Mouse (Mus musculus): Measurements from ENCODE around the gene Helq. TPM values are rescaled to one million over a fixed set of nuclear protein-coding genes. Genes with fewer than 3 reads are reported as not detected.

Gene Helq
- polyA plus RNA-seq, 1 experiment from 2014 or later: 25.4 TPM

- Histone ChIP-seq H3K27ac (replicated peaks; ENCODE audit: low read depth, low read length) (no peak overlapping the region), H3K4me2 (ENCODE audit: low read length) (no peak overlapping the region), H3K9me3 (ENCODE audit: control insufficient read depth, low read length) (no peaks in the 10 kb centered on the region), H3K9ac (replicated peaks; ENCODE audit: low read length) (no peak overlapping the region), H3K4me3 (replicated peaks; ENCODE audit: low read depth, low read length) (no peak overlapping the region), H3K36me3 (ENCODE audit: control insufficient read depth, insufficient read depth, low read length) (no peaks in the 10 kb centered on the region), H3K27me3 (ENCODE audit: control insufficient read depth, insufficient read depth, low read length) (no peaks in the 10 kb centered on the region), H3K4me1 (ENCODE audit: control insufficient read depth, insufficient read depth, low read length) (no peaks in the 10 kb centered on the region)
- ATAC-seq (ENCODE audit: low FRiP score, low TSS enrichment) (no peak), DNase-seq (no peak)
- 80% methylated on average over 2 of the region's 2 CpGs for WGBS
Observed at GRCm38 (mm10) chr5:100833841-100834240, 35.4 kb upstream of the Helq start.

GRCm38 (mm10) chr5:100832680-100833079, 34.3 kb upstream of the Helq start:
- Histone ChIP-seq H3K27ac (replicated peaks; ENCODE audit: low read depth, low read length) (no peak overlapping the region), H3K9me3 (ENCODE audit: control insufficient read depth, low read length) (no peaks in the 10 kb centered on the region), H3K4me2 (ENCODE audit: low read length) (no peak overlapping the region), H3K9ac (replicated peaks; ENCODE audit: low read length) (no peak overlapping the region), H3K27me3 (ENCODE audit: control insufficient read depth, insufficient read depth, low read length) (no peaks in the 10 kb centered on the region), H3K36me3 (ENCODE audit: control insufficient read depth, insufficient read depth, low read length) (no peaks in the 10 kb centered on the region), H3K4me3 (replicated peaks; ENCODE audit: low read depth, low read length) (no peak overlapping the region), H3K4me1 (ENCODE audit: control insufficient read depth, insufficient read depth, low read length) (no peaks in the 10 kb centered on the region)
- no peak for DNase-seq
- no peak for ATAC-seq (ENCODE audit: low FRiP score, low TSS enrichment)
- 89% methylated on average over 3 of the region's 3 CpGs for WGBS

GRCm38 (mm10) chr5:100828701-100829100, 30.3 kb upstream of the Helq start:
- H3K27ac ChIP-seq (replicated peaks; ENCODE audit: low read depth, low read length): no peak overlapping the region
- H3K27me3 ChIP-seq (ENCODE audit: control insufficient read depth, insufficient read depth, low read length): no peaks in the 10 kb centered on the region
- ATAC-seq (ENCODE audit: low FRiP score, low TSS enrichment) (no peak), DNase-seq (no peak)
- no peak overlapping the region for H3K9ac ChIP-seq (replicated peaks; ENCODE audit: low read length)
- no peaks in the 10 kb centered on the region for H3K9me3 ChIP-seq (ENCODE audit: control insufficient read depth, low read length)
- no peaks in the 10 kb centered on the region for H3K4me1 ChIP-seq (ENCODE audit: control insufficient read depth, insufficient read depth, low read length)
- no peak overlapping the region for H3K4me3 ChIP-seq (replicated peaks; ENCODE audit: low read depth, low read length)
- WGBS: 85% methylated on average over 3 of the region's 3 CpGs
- no peak overlapping the region for H3K4me2 ChIP-seq (ENCODE audit: low read length)
- no peaks in the 10 kb centered on the region for H3K36me3 ChIP-seq (ENCODE audit: control insufficient read depth, insufficient read depth, low read length)

DNA sequence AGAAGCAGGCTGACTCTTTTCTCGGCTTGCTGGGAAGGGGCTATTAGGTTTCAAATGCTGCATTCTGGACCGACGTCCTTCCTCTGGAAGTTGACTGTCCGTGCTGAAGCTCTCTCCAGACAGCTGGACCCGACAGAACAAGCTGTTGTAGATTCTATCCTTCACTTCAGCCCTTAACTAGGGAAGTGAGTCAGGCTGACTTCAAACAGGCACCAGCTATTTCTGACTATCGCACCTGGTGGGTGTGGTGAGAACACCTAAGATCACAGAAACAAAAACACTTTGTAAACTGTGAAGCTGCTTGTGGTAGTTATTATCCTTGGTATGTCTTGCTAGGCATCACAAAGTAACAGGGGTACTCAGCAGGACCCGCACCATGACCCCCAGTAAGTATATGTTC, 28.1 kb upstream of the Helq start:
- H3K36me3 ChIP-seq (ENCODE audit: control insufficient read depth, insufficient read depth, low read length): no peaks in the 10 kb centered on the region
- H3K9ac ChIP-seq (replicated peaks; ENCODE audit: low read length): no peak overlapping the region
- H3K4me1 ChIP-seq (ENCODE audit: control insufficient read depth, insufficient read depth, low read length): no peaks in the 10 kb centered on the region
- no peak overlapping the region for H3K4me3 ChIP-seq (replicated peaks; ENCODE audit: low read depth, low read length)
- H3K27me3 ChIP-seq (ENCODE audit: control insufficient read depth, insufficient read depth, low read length): no peaks in the 10 kb centered on the region
- H3K27ac ChIP-seq (replicated peaks; ENCODE audit: low read depth, low read length): no peak overlapping the region
- ATAC-seq (ENCODE audit: low FRiP score, low TSS enrichment) (no peak), DNase-seq (no peak)
- no peaks in the 10 kb centered on the region for H3K9me3 ChIP-seq (ENCODE audit: control insufficient read depth, low read length)
- no peak overlapping the region for H3K4me2 ChIP-seq (ENCODE audit: low read length)
- 82% methylated on average over 7 of the region's 7 CpGs for WGBS

DNA sequence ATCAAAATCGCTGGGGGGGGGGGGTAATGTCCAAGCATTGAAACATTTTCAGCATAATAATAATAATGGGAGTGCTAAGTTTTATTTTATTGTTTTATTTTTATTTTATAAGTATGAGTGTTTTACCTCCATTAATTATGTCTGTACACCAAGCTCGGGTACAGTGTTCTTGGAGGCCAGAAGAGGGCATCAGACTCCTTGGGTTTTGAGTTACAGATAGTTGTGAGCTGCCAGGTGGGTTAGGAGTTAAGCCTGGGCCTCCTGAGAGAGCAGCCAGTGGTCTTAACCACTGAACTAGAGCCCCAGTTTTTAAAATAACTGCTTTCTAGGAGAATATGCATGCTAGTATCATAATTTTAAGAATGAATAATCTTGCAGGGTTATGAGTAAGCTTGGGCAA, 27.6 kb upstream of the Helq start:
- Histone ChIP-seq H3K4me3 (replicated peaks; ENCODE audit: low read depth, low read length) (no peak overlapping the region), H3K9me3 (ENCODE audit: control insufficient read depth, low read length) (no peaks in the 10 kb centered on the region), H3K4me1 (ENCODE audit: control insufficient read depth, insufficient read depth, low read length) (0 out of 2 replicates have a peak, but pooled peaks cover 4% of the 10 kb centered on the region), H3K27ac (replicated peaks; ENCODE audit: low read depth, low read length) (no peak overlapping the region), H3K4me2 (ENCODE audit: low read length) (no peak overlapping the region), H3K9ac (replicated peaks; ENCODE audit: low read length) (no peak overlapping the region), H3K36me3 (ENCODE audit: control insufficient read depth, insufficient read depth, low read length) (no peaks in the 10 kb centered on the region), H3K27me3 (ENCODE audit: control insufficient read depth, insufficient read depth, low read length) (no peaks in the 10 kb centered on the region)
- WGBS: 26% methylated on average over 2 of the region's 2 CpGs
- DNase-seq (peak; percentile 32), ATAC-seq (ENCODE audit: low FRiP score, low TSS enrichment) (no peak)

- no peaks in the 10 kb centered on the region for H3K9me3 ChIP-seq (ENCODE audit: control insufficient read depth, low read length)
- no peak for DNase-seq
- no peak overlapping the region for H3K4me2 ChIP-seq (ENCODE audit: low read length)
- H3K9ac ChIP-seq (replicated peaks; ENCODE audit: low read length): no peak overlapping the region
- WGBS: 92% methylated on average over 7 of the region's 7 CpGs
- no peaks in the 10 kb centered on the region for H3K36me3 ChIP-seq (ENCODE audit: control insufficient read depth, insufficient read depth, low read length)
- H3K27me3 ChIP-seq (ENCODE audit: control insufficient read depth, insufficient read depth, low read length): no peaks in the 10 kb centered on the region
- no peak for ATAC-seq (ENCODE audit: low FRiP score, low TSS enrichment)
- H3K27ac ChIP-seq (replicated peaks; ENCODE audit: low read depth, low read length): no peak overlapping the region
- no peak overlapping the region for H3K4me3 ChIP-seq (replicated peaks; ENCODE audit: low read depth, low read length)
- 0 out of 2 replicates have a peak, but pooled peaks cover 6% of the 10 kb centered on the region for H3K4me1 ChIP-seq (ENCODE audit: control insufficient read depth, insufficient read depth, low read length)
Observed at GRCm38 (mm10) chr5:100822826-100823225, 24.4 kb upstream of the Helq start.

DNA sequence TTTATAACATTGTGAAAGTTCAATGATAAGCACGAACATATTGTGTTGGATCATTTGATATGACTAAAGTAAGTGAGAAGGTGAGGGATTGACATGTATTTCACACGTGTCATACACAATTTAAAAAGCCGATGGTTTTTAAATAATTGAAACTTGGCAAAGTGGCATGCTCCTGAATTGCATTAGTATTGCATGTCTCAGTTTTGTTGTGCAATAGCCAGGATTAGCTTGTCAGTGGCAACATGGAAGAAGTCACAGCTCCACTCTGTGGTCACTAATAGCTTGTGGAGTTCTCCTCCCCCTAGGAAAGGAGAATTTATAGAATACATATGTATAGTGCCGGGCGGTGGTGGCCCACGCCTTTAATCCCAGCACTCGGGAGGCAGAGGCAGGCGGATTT, 23.0 kb upstream of the Helq start:
- no peak overlapping the region for H3K27ac ChIP-seq (replicated peaks; ENCODE audit: low read depth, low read length)
- no peaks in the 10 kb centered on the region for H3K27me3 ChIP-seq (ENCODE audit: control insufficient read depth, insufficient read depth, low read length)
- DNase-seq: no peak
- H3K36me3 ChIP-seq (ENCODE audit: control insufficient read depth, insufficient read depth, low read length): no peaks in the 10 kb centered on the region
- peak overlapping the region; percentile 80 for H3K4me3 ChIP-seq (replicated peaks; ENCODE audit: low read depth, low read length)
- no peak overlapping the region for H3K9ac ChIP-seq (replicated peaks; ENCODE audit: low read length)
- no peak for ATAC-seq (ENCODE audit: low FRiP score, low TSS enrichment)
- peak overlapping the region; percentile 83 for H3K4me2 ChIP-seq (ENCODE audit: low read length)
- no peaks in the 10 kb centered on the region for H3K9me3 ChIP-seq (ENCODE audit: control insufficient read depth, low read length)
- whole genome bisulfite sequencing: 84% methylated on average over 8 of the region's 8 CpGs
- 0 out of 2 replicates have a peak, but pooled peaks cover 6% of the 10 kb centered on the region for H3K4me1 ChIP-seq (ENCODE audit: control insufficient read depth, insufficient read depth, low read length)

DNA sequence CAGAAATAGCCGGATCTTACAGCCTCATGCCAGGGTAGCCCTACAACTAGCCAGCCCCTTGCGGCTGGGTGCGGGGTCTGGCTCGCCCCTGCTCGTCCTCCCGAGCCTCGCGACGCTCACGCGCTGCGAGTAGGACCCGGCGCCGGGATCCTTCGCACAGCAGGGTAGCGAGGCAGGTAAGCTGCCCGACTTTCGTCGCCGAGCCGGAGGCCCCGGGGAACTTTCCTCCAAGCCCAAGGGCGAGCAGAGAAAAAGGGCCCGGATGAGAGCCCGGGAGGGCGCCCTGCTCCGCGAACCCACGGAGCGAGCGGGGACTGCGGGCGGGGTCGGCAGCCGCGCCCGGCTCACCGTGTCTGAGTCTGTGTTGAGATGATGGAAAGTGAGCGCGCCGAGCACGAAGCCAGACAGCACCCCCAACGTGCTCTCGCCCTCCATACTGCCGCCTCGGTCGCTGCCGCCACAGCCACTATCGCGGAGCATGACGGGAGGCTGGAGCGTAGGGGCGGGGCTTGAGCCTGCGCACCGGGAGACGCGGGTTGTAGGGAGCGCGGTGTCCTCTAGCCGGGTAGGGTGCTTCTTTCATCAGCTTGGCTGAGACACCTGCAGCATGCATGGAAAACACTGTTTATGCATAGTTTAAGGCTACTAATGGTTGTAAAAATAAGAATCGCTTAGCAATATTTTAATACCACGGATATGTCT, 22.2 kb upstream of the Helq start, which contains the start of gene Abraxas1:
Gene Abraxas1 (minus strand): TSS at position 483 of the 702 bp plus-strand sequence.
- under 1% methylated on average over 63 of the region's 63 CpGs for WGBS
- Histone ChIP-seq H3K9me3 (ENCODE audit: control insufficient read depth, low read length) (no peaks in the 10 kb centered on the region), H3K4me1 (ENCODE audit: control insufficient read depth, insufficient read depth, low read length) (0 out of 2 replicates have a peak, but pooled peaks cover 6% of the 10 kb centered on the region), H3K4me2 (ENCODE audit: low read length) (peak within 1 kb of the TSS; percentile 83), H3K9ac (replicated peaks; ENCODE audit: low read length) (peak within 1 kb of the TSS; percentile 82), H3K4me3 (replicated peaks; ENCODE audit: low read depth, low read length) (peak within 1 kb of the TSS; percentile 80), H3K27ac (replicated peaks; ENCODE audit: low read depth, low read length) (peak within 1 kb of the TSS; percentile 79), H3K27me3 (ENCODE audit: control insufficient read depth, insufficient read depth, low read length) (no peaks in the 10 kb centered on the region), H3K36me3 (ENCODE audit: control insufficient read depth, insufficient read depth, low read length) (peaks cover 3% of the 10 kb centered on the region; the same call in 1 of the 2 replicates)
- peak; percentile 94 for DNase-seq
- peak; percentile 96 for ATAC-seq (ENCODE audit: low FRiP score, low TSS enrichment)

Measured in midbrain, embryonic 14.5 days (tissue).